Mouse (Mus musculus) c-Kit-positive CD71-positive TER-119-positive erythroid progenitor cells, embryonic 14.5 days (primary cell): ENCODE measurements at regions not wholly inside any gene's neighbourhood (a gene's known extent, or its start where the extent isn't known, plus 50 kb on each side); places are given as distances from the start of the nearest gene placed in this dataset.
"Not testable (repeated sequence)": the region's sequence is repeated elsewhere in the genome, so short reads cannot be mapped to it uniquely, and the experiment has no call there.

Experiments
- DNase-seq: peaks from one replicate; pipeline ENCODE4 v3.0.0-alpha.2; 2013; ENCODE audit warnings: low spot score

DNA sequence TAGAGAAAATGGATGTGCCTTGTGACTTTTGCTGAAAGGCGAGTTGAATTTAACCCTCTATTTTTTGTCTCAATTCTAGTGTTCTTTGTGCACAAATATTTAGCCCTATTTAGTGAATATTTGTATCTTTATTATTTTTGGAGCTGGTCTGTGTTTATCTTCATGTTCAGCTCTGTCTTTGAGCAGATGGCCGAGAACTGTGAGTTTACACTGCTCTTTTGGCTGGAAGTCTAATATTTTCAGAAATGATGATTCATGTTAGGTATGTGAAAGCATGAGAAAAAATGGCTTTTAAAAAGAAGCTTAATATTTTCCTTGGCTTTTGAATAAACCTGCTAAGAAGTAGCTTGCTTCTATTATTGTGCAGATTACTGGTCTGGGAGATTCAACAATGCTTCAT, 505.4 kb downstream of the Sema5a start:
- DNase-seq, result no peak

DNA sequence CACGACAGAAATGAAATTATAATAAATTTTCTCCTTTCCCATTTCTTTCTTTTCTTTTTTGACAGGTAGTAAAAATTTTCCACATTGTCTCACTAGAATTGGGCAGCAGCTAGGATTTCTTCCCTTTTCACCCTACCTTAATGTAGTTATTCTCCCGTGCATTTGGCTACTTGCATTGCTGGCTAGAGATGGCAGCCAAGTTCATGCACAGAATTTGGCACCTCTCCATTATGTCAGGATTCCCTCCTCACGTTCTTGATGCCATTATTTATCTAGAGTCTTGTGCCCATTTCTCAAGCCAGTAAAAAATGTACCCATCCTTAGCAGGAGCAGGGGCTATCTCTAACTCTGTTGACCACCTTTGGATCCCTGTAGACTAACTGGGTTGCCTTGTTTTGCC, 507.4 kb downstream of the Sema5a start:
- DNase-seq, result no peak

GRCm38 (mm10) chr15:32760141-32760540, 515.5 kb downstream of the Sema5a start:
- DNase-seq, result no peak

GRCm38 (mm10) chr15:32766011-32766701, 521.5 kb downstream of the Sema5a start:
- peak; percentile 10 for DNase-seq

- no peak for DNase-seq
Measured at GRCm38 (mm10) chr15:32766746-32767471, 522.3 kb downstream of the Sema5a start.

DNA sequence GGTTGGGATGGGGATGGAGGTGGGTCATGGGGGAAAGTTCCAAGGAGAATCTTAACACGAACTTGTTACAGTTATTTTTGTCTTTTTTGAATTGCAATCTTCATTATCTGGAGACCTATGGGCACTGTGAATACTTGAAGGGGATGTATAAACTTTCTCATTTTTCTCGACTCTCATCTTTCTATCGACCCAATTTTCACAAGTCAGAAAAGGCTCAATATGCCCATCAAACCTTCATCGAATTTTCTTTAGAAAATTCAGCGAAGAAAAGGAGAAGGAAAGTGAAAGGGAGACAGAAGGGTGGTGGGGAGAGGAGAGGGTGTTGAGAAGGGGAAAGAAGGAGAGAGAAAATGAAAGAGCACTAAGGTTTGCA, 533.6 kb downstream of the Sema5a start:
- not testable (repeated sequence) for DNase-seq

DNA sequence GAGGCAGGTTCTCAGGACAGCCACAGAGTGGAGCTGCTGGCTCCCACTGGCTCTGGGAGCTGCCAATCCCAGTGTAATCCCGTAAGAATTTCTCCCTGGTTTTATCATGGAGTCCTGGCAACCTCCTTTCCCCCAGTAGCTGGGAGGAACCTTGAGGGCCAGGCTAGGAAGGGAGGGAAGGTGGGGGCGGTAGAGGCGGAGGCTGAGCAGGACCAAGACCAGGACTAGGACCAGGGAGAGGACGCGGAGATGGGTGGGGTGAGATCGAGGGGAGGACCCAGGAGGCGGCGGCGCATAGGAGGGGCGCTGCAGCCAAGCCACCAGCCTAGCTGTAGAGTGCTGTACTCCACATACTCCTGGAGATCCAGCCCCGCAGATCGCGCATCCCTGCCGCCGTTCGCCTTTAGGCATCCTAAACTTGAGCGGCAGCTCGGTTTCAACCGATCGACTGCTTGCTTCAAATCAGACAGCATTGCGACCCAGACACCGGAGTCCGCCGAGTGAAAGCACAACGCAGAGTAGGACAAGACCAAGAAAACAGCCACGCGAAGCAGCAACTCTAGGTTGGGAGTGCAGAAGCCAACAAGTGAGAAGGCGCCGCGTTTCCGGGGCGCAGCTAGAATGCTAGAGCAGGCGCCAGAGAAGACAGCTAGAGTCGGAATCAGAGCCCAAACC, 534.1 kb downstream of the Sema5a start:
- DNase-seq, result not testable (repeated sequence)

- not testable (repeated sequence) for DNase-seq
Measured at GRCm38 (mm10) chr15:32779274-32779615, 534.6 kb downstream of the Sema5a start.

- DNase-seq, result not testable (repeated sequence)
Measured at GRCm38 (mm10) chr15:32781609-32782008, 537.0 kb downstream of the Sema5a start.

GRCm38 (mm10) chr15:32799222-32799621, 554.6 kb downstream of the Sema5a start:
- no peak for DNase-seq

DNA sequence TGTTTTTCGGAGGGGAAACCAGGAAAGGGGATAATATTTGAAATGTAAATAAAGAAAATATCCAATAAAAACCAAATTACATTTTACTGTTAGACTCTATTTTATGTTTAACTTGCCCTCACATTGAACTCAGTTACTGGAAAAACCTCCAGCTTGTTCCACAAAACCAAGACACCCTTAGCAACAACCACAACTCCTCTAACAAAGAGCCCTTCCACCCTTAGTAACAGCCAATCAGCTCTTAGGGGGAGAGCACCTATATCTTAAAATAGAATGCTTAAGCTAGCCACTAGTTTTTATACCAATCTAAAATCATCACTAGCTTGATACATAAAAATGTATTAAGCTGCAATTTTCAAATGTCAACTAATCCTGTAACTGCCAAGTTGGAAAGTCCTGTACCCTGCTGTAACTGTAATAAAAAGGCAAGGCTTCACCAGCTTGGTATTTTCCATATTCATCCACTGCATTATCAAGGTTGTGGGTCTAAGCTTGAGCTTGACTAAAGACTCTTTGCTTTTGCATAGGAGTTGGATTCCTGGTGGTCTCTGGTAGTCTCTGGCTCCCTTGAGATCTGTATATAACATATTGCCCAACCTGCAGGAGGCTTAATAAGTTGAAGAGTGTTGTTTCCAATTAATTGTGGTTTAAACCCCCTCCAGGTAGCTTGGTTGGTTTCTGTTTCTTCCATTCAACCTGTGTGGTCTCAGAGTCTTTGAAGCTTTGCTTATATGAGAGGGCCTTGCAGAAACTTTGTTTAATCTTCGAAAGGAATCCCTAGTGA, 566.4 kb downstream of the Sema5a start:
- DNase-seq, result no peak

DNA sequence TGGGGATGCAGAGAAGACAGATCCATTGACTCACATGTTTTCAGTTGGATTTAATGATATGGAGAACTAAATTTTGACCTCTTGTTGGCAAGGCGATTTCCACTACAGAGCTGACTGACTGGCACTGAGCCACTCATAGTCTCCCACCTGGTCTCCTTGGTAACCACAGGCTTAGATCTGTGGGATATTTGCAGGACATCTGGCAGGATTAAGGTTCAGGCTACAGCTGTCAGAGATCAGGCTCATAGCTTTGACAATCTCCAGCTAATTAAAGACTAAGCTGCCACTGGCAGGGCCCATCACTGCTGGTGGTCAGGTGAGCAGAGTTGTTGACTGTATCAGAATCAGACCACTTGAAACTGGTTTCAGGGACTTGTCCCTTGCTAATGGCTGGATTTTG, 595.4 kb downstream of the Sema5a start:
- DNase-seq, result no peak
